In genomic region chr17:70430452-70430787, GRCm38 (mm10) we compare ENCODE assay signal across 9 mouse cellular contexts.
DNase-seq lines count a peak whose midpoint lies in the region; ATAC-seq and TF ChIP-seq lines count a peak whose summit lies in the region.
"Had no signal": no experiment of that assay in that cellular context is flagged by ENCODE, and none has a peak within 500 bp of the region (broad histone marks: within the 10 kb centered on the region; RNA-seq: fewer than 3 reads in every experiment).

No protein-coding gene starts in this region.

- no peak for TF ChIP-seq EP300 in MEL (IDR thresholded peaks at IDR 0.05; ENCODE audit: low read depth in 1 of 2, low read length in 2 of 2)

- no peak overlapping the region for H3K27ac ChIP-seq in hindbrain, embryonic 10.5 days
- no peak overlapping the region for H3K27ac ChIP-seq in hindbrain, embryonic 13.5 days
- no peak overlapping the region for H3K27ac ChIP-seq in MEL (ENCODE audit: control insufficient read depth, low read depth, low read length)
- H3K27ac ChIP-seq in limb, embryonic 10.5 days: no peak overlapping the region
- H3K27ac ChIP-seq: limb, embryonic 15.5 days had no signal

- no peaks in the 10 kb centered on the region for H3K4me1 ChIP-seq in hindbrain, embryonic 10.5 days (replicated peaks)
- H3K4me1 ChIP-seq in hindbrain, embryonic 13.5 days (replicated peaks): no peaks in the 10 kb centered on the region
- no peaks in the 10 kb centered on the region for H3K4me1 ChIP-seq in MEL (ENCODE audit: control insufficient read depth in 1 of 2, insufficient read depth in 2 of 2, low read length in 2 of 2)
- H3K4me1 ChIP-seq in limb, embryonic 10.5 days: 0 out of 2 replicates have a peak, but pooled peaks cover 2% of the 10 kb centered on the region

- peak; percentile 29 to 55 (median 49); a peak in 5 of 6 replicates for TF ChIP-seq CTCF in MEL (IDR thresholded peaks at IDR 0.05 in 2 of 3, conservative IDR thresholded peaks at IDR 0.05 in 1 of 3; ENCODE audit: control insufficient read depth in 1 of 3, insufficient read depth in 1 of 3, low read depth in 2 of 3, low read length in 3 of 3, poor library complexity in 1 of 3, severe bottlenecking in 1 of 3)

- no peaks in the 10 kb centered on the region for H3K79me2 ChIP-seq in MEL (ENCODE audit: control insufficient read depth, insufficient read depth, low read length, poor library complexity)

- no peak overlapping the region for H3K9ac ChIP-seq in hindbrain, embryonic 13.5 days
- no peak overlapping the region for H3K9ac ChIP-seq in MEL (ENCODE audit: control insufficient read depth, low read depth, low read length, poor library complexity, severe bottlenecking)
- H3K9ac ChIP-seq: limb, embryonic 15.5 days had no signal

- no peak overlapping the region for H3K4me2 ChIP-seq in hindbrain, embryonic 13.5 days

- H3K4me3 ChIP-seq in hindbrain, embryonic 10.5 days: no peak overlapping the region
- H3K4me3 ChIP-seq in hindbrain, embryonic 13.5 days: no peak overlapping the region
- no peak overlapping the region for H3K4me3 ChIP-seq in MEL (ENCODE audit: control insufficient read depth in 1 of 2, insufficient read depth in 1 of 2, low read depth in 2 of 2, low read length in 2 of 2)
- no peak overlapping the region for H3K4me3 ChIP-seq in limb, embryonic 10.5 days

- ATAC-seq in hindbrain, embryonic 13.5 days (ENCODE audit: low FRiP score): no peak

- peak; percentile 30 for TF ChIP-seq RAD21 in MEL (IDR thresholded peaks at IDR 0.05; ENCODE audit: low read depth, low read length)

- 20% methylated on average over 5 of the region's 5 CpGs for WGBS in hindbrain, embryonic 10.5 days
- WGBS in hindbrain, embryonic 13.5 days: 19% methylated on average over 5 of the region's 5 CpGs
- whole genome bisulfite sequencing in limb, embryonic 10.5 days: 25% methylated on average over 5 of the region's 5 CpGs

- H3K9me3 ChIP-seq in hindbrain, embryonic 10.5 days: no peaks in the 10 kb centered on the region
- no peaks in the 10 kb centered on the region for H3K9me3 ChIP-seq in hindbrain, embryonic 13.5 days
- no peaks in the 10 kb centered on the region for H3K9me3 ChIP-seq in MEL (replicated peaks; ENCODE audit: insufficient read depth, low read length)
- no peaks in the 10 kb centered on the region for H3K9me3 ChIP-seq in limb, embryonic 10.5 days (replicated peaks)
- H3K9me3 ChIP-seq: limb, embryonic 15.5 days had no signal

- peak; percentile 52 for DNase-seq in hindbrain, embryonic 10.5 days (ENCODE audit: low spot score)
- peak; percentile 26 for DNase-seq in MEL (ENCODE audit: low read depth, low spot score)
- peak; percentile 50 for DNase-seq in cerebellum, adult 11-12 months
- peak; percentile 56 to 77 for DNase-seq in frontal cortex, postnatal 36 days (ENCODE audit: low spot score in 2 of 2)
- DNase-seq in limb, embryonic 10.5 days (ENCODE audit: low spot score): peak; percentile 56
- peak; percentile 13 for DNase-seq in ovary, postnatal 36 days (ENCODE audit: low spot score)
- DNase-seq in spleen, adult 12 weeks (ENCODE audit: low spot score): no peak

- H3K36me3 ChIP-seq in hindbrain, embryonic 10.5 days: no peaks in the 10 kb centered on the region
- no peaks in the 10 kb centered on the region for H3K36me3 ChIP-seq in hindbrain, embryonic 13.5 days
- no peaks in the 10 kb centered on the region for H3K36me3 ChIP-seq in MEL (ENCODE audit: control insufficient read depth in 1 of 2, insufficient read depth in 2 of 2, low read length in 2 of 2)
- no peaks in the 10 kb centered on the region for H3K36me3 ChIP-seq in limb, embryonic 10.5 days
- H3K36me3 ChIP-seq: limb, embryonic 15.5 days had no signal

- no peak for TF ChIP-seq POLR2A in MEL (IDR thresholded peaks at IDR 0.05; ENCODE audit: control insufficient read depth in 1 of 2, insufficient read depth in 1 of 2, low read depth in 1 of 2, low read length in 2 of 2, poor library complexity in 1 of 2)

- no peaks in the 10 kb centered on the region for H3K27me3 ChIP-seq in hindbrain, embryonic 10.5 days (ENCODE audit: insufficient read depth, poor library complexity, severe bottlenecking)
- no peaks in the 10 kb centered on the region for H3K27me3 ChIP-seq in hindbrain, embryonic 13.5 days
- H3K27me3 ChIP-seq in MEL (ENCODE audit: control insufficient read depth in 1 of 2, insufficient read depth in 2 of 2, low read length in 2 of 2): no peaks in the 10 kb centered on the region
- H3K27me3 ChIP-seq in limb, embryonic 10.5 days (ENCODE audit: low read depth, poor library complexity, severe bottlenecking): no peaks in the 10 kb centered on the region
- H3K27me3 ChIP-seq: limb, embryonic 15.5 days had no signal

TF ChIP-seq in MEL, 35 proteins besides CTCF, POLR2A, EP300 and RAD21:
- peak; percentile 45 for TF ChIP-seq SMC3 (IDR thresholded peaks at IDR 0.05; ENCODE audit: low read depth, low read length)
- no peak for TF ChIP-seq GABPA (IDR thresholded peaks at IDR 0.05; ENCODE audit: low read depth, low read length)
